Mouse (Mus musculus) spleen, postnatal 36 days (tissue): ENCODE results near the gene Lrrc20.
A peak's percentile ranks its signal among the peaks of the same experiment; 100 is the strongest.

Source experiments
- DNase-seq, 2 experiments: peaks; one replicate each; pipeline ENCODE4 v3.0.0; 2022; ENCODE audit warnings: low spot score in 2 of 2, mixed read lengths in 1 of 2

The Lrrc20 gene

DNA sequence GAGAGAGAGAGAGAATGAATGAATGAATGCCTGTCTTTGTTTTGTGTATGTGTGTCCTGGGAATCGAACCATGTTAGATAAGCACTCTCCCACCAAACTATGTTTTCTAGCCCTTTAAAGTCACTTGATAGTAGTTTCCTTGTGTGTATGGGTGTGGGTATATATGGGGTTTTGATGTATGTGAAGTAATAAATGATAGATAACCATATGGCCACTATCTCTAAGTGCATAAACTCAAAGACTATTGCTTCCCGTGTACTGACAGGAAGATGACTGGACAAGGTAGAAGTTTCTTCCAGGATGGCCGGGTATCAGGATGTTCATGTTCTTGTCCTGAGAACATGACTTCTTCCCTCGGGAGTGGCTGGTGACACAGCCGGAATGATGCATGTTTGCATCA is 41.3 kb downstream of the Lrrc20 start:
- no peak for DNase-seq

DNA sequence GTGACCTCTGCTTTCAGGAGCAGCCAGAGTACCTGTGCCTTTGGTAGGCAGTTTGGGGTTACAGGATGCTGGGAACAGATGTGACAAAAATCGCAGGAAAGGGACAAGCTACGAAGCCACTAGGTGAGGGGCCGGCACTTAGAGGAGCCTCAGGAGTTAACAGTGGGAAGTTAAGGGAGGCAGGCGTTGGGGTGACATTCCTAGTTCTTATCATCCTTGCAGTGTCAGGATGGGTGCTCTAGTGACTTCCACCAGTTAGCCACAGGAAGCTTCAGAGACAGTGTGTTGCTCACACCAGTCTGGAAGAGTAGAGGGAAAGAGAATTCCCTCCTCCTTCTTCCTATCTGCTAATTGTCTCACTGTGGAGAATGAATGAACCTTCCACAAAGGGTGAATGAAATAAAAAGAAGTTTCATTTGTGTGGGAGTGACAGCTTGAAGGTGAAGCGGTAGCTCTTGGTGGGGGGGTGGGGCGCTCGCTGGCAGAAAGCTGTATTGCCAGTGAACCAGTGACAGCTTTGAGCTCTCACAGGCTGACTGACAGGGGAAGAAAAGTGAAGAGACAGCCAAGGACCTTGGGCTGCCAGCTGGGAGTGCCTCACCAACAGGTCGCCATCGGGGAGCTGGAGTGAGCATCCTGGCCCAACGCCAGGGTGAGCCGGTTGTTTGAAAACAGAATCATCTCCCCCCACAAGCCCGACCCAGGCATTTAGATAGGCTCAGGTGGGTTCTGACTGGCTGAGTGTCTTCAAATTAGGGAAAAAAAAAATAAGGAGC is 41.9 kb downstream of the Lrrc20 start:
- no peak for DNase-seq

DNA sequence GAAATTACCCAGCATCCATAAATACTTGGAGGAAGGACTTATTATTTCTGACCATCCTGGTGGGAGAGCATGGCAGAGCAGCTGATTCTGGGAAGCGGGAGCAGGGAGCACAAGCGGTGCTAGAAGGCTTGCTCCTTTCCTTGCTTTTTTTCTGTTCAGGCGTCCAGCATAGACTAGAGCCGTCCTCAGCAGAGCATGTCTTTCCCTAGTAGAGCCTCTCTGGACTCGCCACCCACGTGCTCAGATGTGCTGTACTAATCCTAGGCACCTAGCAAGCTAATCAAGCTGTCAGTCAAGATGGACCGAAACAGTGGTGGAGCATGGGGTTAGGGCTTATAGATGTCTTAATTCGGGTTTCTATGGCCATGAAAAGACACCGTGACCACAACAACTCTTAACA is 42.7 kb downstream of the Lrrc20 start:
- no peak for DNase-seq

DNA sequence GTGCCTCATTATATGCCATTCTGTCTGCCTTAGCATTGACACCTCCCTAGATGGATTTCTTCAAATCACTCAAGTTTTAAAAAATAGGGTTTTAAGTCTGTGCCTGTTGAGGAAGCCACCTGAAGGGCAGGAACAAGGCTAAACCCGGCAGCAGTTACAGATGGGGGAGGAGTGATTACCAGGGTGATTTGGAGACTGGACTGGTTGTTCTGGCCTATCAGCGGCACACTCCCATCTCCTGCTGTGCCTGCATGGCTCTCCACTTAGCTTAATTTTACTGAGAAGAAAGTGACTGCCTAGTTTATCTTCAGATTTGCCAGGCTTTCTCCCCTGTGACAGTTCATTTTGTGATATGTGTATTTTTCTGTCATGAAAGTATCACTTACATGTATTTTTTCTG is 43.9 kb downstream of the Lrrc20 start:
- DNase-seq, result no peak

DNA sequence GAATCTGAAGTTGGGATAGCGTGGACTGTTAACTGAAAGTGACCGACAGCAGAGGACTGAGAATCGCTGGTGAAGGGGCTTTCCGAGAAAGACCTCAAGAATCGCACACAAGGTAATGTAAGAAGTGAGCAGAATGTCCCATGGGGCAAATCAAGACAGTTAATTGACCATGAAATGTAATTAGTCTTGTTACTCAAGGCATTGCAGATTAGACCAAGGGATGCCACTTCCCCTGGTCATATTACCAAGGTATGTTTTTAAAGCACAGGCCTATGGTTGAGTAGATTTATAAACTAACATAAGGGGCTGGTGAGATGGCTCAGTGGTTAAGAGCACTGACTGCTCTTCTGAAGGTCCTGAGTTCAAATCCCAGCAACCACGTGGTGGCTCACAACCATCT is 45.1 kb downstream of the Lrrc20 start:
- DNase-seq, result no peak

DNA sequence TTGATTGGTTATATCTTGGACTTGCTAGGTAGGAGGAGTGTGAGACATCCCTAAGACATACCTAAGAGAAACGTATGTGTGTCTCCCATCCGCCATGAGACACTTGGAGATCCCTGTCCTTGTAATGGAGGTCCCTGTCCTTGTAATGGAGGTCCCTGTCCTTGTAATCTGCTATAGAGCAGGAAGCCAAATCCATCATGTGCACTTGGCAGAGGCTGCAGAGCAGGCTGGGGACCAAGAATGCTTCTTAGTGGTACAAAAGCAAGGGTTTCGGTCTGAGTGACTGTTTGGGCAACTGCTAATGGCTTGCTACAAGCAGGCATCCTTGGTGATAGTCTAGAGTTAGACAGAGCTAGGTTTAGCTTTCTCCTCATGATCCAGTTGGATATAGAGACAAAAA is 55.3 kb downstream of the Lrrc20 start:
- no peak for DNase-seq

DNA sequence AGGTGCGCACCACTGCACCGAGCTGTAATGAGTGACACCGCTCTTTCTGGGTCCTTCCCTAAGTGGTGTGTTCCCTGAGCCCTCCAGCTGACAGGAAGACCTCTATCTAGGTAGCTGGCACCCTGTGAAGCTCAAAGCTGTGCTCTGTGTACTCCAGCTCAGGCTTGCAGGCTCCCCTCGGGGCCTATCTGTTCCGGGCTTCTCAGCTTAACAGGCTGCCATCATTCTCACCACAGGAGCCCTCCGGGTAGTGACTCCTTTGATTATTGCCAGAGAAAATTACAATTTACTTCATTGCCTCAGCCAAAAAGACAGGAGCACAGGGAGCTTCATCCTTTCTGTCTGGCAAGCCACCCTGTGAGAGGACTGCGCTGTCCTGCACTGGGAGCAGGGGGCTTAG is 57.7 kb downstream of the Lrrc20 start:
- no peak for DNase-seq

DNA sequence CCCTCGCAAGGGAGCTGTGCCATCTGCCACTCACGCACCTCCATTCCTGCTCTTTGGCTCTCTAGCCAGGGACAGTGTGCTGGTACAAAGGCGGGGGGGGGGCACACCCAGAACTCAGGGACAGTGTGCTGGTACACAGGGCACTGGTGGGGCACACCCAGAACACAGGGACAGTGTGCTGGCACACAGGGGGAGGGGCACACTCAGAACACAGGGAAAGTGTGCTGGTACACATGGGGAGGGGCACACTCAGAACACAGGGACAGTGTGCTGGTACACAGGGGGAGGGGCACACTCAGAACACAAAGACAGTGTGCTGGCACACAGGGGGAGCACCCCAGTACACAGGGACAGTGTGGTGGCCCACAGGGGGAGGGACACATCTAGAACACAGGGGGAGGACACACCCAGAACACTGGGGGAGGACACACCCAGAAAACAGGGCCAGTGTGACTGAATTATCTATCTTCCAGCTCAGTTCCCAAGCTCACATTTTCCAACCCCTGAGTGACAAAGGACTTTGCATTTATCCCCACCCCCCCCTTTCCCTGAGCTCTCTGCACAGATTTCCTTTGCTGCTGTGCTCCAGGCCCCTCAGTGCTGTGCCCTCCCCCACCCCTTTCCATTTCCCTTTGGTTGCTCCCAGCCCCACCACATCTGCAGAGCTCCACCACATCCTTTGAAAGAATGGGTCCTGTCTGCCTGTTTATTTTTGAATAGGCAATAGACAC is 58.9 kb downstream of the Lrrc20 start:
- DNase-seq, result no peak

DNA sequence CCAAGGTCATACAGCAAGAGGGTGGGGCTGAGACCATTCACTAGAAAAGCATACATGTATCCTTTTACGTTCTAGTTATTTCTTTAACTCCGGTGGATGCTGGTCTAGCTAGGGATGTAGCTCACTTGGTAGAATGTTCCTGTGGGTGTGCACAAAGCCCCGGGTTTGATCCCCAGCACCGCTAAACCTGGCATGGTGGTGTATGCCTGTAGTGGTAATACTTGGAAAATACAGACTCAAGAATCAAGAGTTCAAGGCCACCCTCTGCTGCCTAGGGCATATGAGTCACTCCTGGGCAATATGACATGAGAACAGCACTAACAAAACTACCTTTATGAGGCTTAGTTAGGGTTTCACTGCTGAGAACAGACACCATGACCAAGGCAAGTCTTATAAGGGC is 59.8 kb downstream of the Lrrc20 start:
- DNase-seq, result no peak

DNA sequence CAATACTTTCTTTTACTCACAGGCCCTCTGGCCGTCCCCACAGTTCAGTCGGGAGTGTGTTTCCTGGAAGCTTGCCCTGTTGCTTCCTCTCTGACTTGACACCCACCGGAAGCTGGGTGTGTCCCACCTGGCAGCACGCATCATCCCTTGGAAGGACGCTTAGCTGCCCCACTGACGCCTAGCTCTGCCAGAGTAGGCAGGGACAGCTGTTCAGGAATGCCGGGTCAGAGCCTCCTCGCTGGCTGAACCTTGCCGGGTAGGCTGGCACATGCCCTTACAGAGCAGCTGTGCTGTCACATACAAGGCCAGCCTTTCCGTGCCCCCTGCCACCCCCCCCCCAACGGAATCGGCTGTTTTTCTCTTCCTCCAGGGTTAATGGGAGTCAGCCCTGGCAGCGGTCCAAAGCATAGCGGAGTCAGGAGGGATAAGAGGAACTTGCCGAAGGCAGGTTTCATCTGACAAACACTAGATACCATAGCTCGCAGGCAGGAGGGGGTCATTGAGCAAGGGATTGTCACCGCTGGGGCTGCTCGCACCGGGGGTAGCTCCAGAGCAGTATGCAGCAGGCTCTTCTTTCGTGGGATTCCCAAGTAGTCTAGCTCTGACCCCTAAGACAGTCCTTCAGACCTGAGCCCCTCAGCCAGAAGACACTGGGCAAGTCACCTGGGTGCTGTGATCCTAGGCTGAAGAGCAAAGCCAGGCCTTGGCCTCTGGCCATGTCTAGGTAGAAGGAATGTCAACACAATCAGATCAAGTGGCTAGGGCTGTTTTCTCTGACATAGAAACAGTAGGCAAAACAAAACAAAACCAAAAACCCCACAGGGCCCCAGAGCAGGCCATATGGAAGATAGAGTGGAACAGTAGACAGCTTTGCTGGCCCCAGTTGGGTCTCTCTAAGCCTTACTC is 60.8 kb downstream of the Lrrc20 start:
- peak; percentile 13 to 32 for DNase-seq

DNA sequence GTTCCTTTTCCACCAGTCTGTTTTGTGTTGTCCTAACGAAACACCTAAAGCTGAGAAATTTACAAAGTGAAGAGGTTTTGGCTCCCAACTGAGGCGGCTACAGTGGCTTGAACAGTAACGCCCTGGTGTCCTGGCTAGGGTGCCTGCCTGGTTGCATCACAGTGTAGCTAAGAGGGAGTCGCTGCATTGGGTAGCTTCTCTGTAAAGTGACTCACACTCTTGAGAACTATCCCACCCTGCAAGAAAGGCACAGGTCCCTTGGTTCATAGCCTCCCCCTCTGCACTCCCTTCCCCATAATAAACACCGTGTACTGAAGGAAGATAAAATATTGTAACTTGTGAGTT is 61.4 kb downstream of the Lrrc20 start:
- no peak for DNase-seq

DNA sequence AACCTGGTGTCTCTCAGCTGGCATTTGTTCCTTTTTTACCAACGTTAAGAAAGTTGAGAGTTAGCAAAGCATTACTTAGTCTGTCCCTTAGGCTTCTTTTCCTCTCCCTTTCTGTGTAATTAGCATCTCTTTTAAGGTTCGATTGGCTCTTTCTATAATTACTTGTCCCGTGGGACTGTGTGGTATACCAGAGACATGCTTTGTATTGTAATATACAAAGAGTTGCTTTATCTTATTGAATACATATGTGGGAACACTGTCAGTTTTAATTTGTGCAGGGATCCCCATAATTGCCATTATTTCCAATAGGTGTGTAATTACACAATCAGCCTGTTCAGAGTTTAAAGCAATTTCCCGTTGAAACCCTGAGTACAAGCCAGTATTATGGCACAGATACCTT is 62.8 kb downstream of the Lrrc20 start:
- no peak for DNase-seq

DNA sequence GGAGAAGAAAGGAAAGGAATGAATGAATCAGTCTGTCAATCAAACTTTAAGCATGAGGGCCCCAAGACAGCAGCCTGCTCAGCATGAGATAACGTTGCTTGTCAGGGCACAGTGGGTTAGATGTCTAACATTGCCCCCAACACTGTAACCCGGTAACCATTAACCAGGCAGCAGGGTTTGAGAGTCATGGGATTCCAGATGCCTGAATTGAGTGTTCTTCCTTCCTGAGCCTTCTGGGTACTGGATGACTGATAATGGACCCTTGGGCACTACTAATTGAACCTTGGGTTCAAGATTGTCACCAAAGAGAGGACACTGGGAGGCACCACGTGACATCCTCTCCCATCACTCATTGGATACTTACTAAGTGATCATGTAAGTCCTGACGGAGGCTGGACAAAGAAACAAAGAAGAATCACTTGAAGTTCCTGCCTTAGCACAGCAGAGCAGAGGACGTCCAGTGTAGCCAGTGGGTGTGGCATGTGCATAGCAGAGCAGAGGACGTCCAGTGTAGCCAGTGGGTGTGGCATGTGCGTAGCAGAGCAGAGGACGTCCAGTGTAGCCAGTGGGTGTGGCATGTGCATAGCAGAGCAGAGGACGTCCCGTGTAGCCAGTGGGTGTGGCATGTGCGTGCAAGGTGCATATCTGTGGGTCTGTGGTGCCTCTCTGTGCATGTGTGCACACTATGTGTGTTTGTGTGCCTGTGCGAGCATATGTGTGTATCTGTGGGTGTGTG is 68.7 kb downstream of the Lrrc20 start:
- no peak for DNase-seq

DNA sequence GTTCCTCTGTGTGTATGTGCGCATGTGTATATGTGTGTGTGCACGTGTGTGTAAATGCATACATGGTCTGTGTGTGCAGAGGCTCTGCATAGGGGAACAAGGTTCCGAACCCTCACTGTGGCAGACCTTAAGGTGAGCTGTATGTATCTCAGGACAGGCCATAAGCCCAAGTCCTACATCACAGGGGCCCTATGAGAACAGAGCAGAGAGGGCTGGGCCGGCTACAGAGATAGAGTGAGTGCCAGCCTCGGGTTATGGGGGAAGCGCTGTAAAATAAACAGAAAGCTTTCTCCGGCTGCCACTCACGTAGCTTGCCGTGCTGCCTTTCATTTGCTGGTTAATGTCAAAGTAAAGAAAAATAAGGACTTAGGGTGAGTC is 69.3 kb downstream of the Lrrc20 start:
- DNase-seq, result no peak

DNA sequence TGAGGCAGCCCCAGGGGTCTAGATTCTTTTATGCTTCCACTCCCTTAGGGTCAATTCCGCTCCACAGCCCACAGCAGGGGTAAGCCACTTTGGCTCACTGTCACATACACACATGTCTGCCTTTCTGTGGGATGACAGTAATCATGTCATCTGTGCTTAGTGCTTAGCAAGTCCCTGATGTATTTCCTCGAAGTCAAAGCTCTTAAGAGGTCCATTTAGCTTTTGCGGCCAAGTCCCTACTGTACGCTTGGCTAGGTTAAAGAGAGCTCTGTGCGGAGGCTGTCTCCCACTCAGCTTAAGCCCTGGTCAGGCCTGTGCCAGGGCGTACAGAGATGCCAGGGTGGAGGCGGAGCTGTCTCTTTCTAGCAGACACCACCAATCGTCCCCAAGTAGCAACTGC is 74.5 kb downstream of the Lrrc20 start:
- no peak for DNase-seq

DNA sequence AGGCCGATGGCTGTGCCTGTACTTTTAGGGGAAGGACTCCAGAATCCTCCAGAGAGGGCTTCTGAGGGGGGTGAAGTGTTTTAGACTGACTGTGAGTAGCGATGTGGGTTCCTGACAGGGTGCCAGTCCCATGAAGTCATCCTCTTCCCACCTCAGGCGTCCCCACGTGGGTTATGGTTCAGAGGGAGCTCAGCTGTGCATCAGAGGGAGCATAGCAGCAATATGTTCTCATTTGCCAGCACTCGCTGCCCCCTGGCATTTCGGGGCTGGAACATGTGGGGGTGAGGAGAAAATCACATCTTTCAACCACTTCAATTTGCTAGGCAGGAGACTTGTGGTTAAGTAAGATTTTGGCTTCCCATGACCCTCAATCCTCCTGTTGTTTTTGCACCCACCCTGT is 79.6 kb downstream of the Lrrc20 start:
- DNase-seq, result no peak

DNA sequence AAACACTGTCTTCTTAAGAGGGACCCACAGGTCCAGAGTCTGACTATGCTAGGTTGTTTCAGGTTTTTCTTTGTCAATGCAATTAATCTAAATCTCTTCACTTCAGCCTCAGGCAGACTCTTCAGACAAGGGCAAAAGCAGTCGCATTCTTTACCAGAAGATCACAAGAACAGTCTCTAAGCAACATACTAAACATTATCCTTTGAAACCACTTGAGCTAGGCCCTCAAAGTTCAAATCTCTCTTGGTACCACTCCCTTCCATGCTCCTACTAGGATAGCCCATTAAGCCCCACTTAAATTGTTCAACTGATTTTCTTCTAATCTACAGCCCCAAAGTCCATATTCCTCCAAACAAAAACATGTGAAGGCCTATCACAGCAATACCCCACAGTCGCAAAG is 83.0 kb downstream of the Lrrc20 start:
- no peak for DNase-seq

DNA sequence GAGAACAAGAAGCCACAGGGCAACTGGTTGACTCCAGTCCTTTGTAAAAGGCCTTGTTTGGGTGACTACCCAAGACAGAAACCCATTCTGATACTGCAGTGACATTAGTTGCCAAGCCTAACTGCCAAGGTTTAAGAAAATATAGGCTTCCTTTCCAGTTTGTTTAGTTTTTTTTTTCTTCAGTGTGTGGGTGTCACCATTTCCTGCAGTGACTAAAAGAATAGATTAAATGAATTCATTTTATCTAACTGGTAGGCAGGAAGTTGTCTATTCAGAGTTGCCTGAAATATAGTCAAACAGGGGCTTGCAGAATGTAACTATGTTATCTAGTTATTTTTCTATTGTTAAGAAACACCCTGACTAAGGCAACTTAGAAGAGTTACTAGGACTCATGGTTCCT is 83.9 kb downstream of the Lrrc20 start:
- no peak for DNase-seq

DNA sequence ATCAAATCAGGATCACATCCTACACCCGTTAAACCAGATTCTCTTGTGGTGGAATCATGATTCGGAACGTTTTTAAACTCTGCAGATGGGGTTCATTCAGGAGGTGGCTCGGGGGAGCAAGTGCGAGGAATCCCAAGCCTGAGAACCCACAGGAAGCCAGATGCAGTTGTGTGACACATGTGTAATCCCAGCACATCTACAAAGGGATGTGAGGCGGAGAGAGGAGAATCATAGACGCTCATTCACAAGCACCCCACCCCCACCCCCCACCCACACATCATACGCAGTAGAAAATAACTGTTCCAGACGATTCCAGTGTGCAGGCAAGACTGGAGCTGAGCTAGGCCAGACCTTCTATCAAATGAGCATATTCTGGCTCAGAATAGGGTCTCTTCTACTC is 87.9 kb downstream of the Lrrc20 start:
- no peak for DNase-seq

DNA sequence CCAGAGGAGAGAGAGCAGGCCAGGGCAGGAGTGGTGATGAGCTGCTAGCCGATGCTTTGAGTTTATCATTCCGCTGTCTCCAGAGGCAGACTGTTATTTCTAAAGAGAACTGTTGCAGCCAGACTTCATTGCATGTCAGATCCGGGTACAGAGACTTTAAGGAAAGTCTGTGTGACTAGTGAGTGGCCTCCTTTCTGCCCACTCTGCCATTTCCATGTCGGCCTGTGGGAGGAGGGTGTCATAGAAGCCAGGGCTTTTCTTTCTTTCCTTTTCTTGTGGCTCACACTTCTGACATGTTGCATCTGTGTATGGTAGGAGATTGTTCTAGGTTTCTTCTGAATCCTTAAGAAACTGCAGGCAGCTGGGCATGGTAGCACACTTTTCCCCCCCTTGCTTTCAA is 88.8 kb downstream of the Lrrc20 start:
- DNase-seq, result no peak

DNA sequence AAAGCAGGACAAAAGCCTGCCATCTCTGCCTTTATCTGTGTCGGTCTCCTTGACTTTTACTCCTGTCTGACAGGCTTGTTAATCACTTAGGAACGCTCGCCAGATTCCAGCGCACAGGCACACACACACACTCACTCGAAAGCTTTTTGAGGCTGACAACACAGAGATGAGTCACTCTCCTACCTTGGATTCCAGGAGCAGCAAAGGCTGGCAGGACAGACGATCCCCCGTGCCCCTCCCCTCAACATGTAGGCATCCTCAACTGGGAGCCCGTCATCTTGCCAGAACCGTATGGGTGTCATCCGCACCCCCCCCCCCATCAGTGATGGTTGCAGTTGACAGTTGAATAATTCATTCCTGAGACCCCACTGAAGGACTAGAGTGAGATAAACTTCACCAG is 94.6 kb downstream of the Lrrc20 start:
- no peak for DNase-seq

DNA sequence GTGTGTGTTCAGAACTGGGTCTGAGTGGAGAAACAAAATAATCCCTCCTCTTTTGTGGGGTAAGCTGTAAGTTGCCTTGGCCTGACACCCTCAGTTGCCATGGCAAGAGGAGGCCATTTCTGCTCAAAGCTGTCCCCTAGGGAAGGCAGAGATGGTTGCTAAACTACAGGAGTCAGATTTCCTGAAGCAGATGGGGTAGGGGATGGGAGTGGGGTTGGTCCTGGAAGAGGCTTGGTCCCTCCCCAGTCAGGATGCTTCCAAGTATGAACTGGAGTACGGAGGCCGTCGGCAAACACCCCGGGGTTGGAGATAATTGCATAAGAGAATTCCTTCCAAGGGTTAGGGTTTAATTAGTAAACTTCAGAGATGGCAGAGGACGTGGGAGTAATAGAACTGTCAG is 96.5 kb downstream of the Lrrc20 start:
- DNase-seq, result no peak
